Mouse (Mus musculus) cerebellum, adult 2 months (tissue): Measurements from ENCODE around the gene Ccdc40.

ENCODE experiments used
- CTCF ChIP-seq: fragments of 200-500 bp; IDR thresholded peaks from 2 replicates; pipeline ENCODE4 v1.5.1; 2011; ENCODE audit warnings: low read depth, mild to moderate bottlenecking, control low read depth, low read length, moderate library complexity, borderline replicate concordance; ENCODE audit not compliant: insufficient read depth
- POLR2A ChIP-seq: fragments of 200-500 bp; IDR thresholded peaks from 2 replicates; pipeline ENCODE4 v1.6.1; 2011; ENCODE audit warnings: low read length, control low read depth, borderline replicate concordance; ENCODE audit not compliant: insufficient read depth

DNA sequence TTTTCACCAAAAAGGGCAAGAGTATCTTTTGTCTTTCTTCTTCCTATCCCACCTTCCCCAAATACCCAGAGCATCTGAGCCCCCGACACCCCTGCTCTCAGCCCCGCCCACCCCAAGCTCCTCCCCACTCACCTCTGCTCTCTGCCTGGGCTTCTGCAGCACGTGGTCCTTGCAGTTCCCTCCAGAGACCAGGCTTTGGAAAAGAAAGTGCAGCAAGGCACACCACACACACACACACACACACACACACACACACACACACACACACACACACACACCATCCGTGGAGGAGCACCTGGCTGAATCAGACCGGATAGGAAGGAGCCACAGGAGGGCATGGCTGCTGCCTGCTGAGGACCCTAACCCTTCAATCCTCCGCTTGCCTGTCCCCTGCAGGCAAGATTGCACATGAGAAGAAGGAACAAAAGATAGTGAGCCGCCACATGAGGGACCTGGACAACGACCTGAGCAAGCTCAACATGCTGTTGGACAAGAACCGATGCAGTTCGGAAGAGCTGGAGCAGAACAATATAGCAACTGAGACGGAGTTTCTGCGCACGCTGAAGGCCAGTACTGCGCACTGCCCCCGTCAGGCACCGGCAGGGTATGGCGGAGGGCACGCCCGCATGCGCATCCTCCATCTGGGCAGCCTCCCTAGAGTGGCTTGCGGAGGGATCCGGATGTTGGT, 24.6 kb downstream of the Ccdc40 start:
- TF ChIP-seq POLR2A, result no peak
- TF ChIP-seq CTCF, result peak; percentile 70
